Mouse (Mus musculus): Measurements from ENCODE around the gene Ccl5. TPM values are rescaled to one million over a fixed set of nuclear protein-coding genes. Genes with fewer than 3 reads are reported as not detected.
"Not testable (repeated sequence)": the region's sequence is repeated elsewhere in the genome, so short reads cannot be mapped to it uniquely, and the experiment has no call there.

Gene Ccl5
- total RNA-seq (2017) = 781 to 2,479 TPM (median 803 TPM) in 3 replicates

GRCm38 (mm10) chr11:83530360-83530759 is at the start of gene Ccl5:
Gene Ccl5 (minus strand): TSS chr11:83530518.
- 0 out of 2 replicates have a peak, but pooled peaks have one; percentile 9 for ATAC-seq (replicated peaks; ENCODE audit: insufficient number of reproducible peaks, low FRiP score, low TSS enrichment, poor library complexity, severe bottlenecking)

- no peak for ATAC-seq (replicated peaks; ENCODE audit: insufficient number of reproducible peaks, low FRiP score, low TSS enrichment, poor library complexity, severe bottlenecking)
Measured at GRCm38 (mm10) chr11:83578999-83579398, 48.7 kb upstream of the Ccl5 start.

GRCm38 (mm10) chr11:83578186-83578760 is 48.0 kb upstream of the Ccl5 start, which contains the start of gene Ccl9:
Gene Ccl9 (minus strand): TSS chr11:83578636.
- ATAC-seq (replicated peaks; ENCODE audit: insufficient number of reproducible peaks, low FRiP score, low TSS enrichment, poor library complexity, severe bottlenecking) = peak; percentile 79

- ATAC-seq (replicated peaks; ENCODE audit: insufficient number of reproducible peaks, low FRiP score, low TSS enrichment, poor library complexity, severe bottlenecking) = peak; percentile 72
Measured at GRCm38 (mm10) chr11:83576927-83577555, 46.7 kb upstream of the Ccl5 start.

GRCm38 (mm10) chr11:83572834-83573233 is 42.5 kb upstream of the Ccl5 start:
- no peak for ATAC-seq (replicated peaks; ENCODE audit: insufficient number of reproducible peaks, low FRiP score, low TSS enrichment, poor library complexity, severe bottlenecking)

GRCm38 (mm10) chr11:83572223-83572622 is 41.9 kb upstream of the Ccl5 start:
- peak; percentile 72 for ATAC-seq (replicated peaks; ENCODE audit: insufficient number of reproducible peaks, low FRiP score, low TSS enrichment, poor library complexity, severe bottlenecking)

- ATAC-seq (replicated peaks; ENCODE audit: insufficient number of reproducible peaks, low FRiP score, low TSS enrichment, poor library complexity, severe bottlenecking) = peak; percentile 61
Measured at GRCm38 (mm10) chr11:83570189-83570588, 39.9 kb upstream of the Ccl5 start.

- peak; percentile 45 for ATAC-seq (replicated peaks; ENCODE audit: insufficient number of reproducible peaks, low FRiP score, low TSS enrichment, poor library complexity, severe bottlenecking)
Measured at GRCm38 (mm10) chr11:83569249-83569648, 38.9 kb upstream of the Ccl5 start.

- ATAC-seq (replicated peaks; ENCODE audit: insufficient number of reproducible peaks, low FRiP score, low TSS enrichment, poor library complexity, severe bottlenecking) = 0 out of 2 replicates have a peak, but pooled peaks have one; percentile 7
Measured at GRCm38 (mm10) chr11:83568786-83569185, 38.5 kb upstream of the Ccl5 start.

GRCm38 (mm10) chr11:83568061-83568460 is 37.7 kb upstream of the Ccl5 start:
- no peak for ATAC-seq (replicated peaks; ENCODE audit: insufficient number of reproducible peaks, low FRiP score, low TSS enrichment, poor library complexity, severe bottlenecking)

GRCm38 (mm10) chr11:83567311-83567710 is 37.0 kb upstream of the Ccl5 start:
- no peak for ATAC-seq (replicated peaks; ENCODE audit: insufficient number of reproducible peaks, low FRiP score, low TSS enrichment, poor library complexity, severe bottlenecking)

GRCm38 (mm10) chr11:83566617-83567016 is 36.3 kb upstream of the Ccl5 start:
- no peak for ATAC-seq (replicated peaks; ENCODE audit: insufficient number of reproducible peaks, low FRiP score, low TSS enrichment, poor library complexity, severe bottlenecking)

- no peak for ATAC-seq (replicated peaks; ENCODE audit: insufficient number of reproducible peaks, low FRiP score, low TSS enrichment, poor library complexity, severe bottlenecking)
Measured at GRCm38 (mm10) chr11:83563754-83564153, 33.4 kb upstream of the Ccl5 start.

GRCm38 (mm10) chr11:83562311-83562887 is 32.1 kb upstream of the Ccl5 start:
- ATAC-seq (replicated peaks; ENCODE audit: insufficient number of reproducible peaks, low FRiP score, low TSS enrichment, poor library complexity, severe bottlenecking) = no peak

GRCm38 (mm10) chr11:83560405-83560804 is 30.1 kb upstream of the Ccl5 start:
- peak; percentile 81 for ATAC-seq (replicated peaks; ENCODE audit: insufficient number of reproducible peaks, low FRiP score, low TSS enrichment, poor library complexity, severe bottlenecking)

- peak; percentile 11; the same call in 1 of the 2 replicates for ATAC-seq (replicated peaks; ENCODE audit: insufficient number of reproducible peaks, low FRiP score, low TSS enrichment, poor library complexity, severe bottlenecking)
Measured at GRCm38 (mm10) chr11:83557074-83557473, 26.8 kb upstream of the Ccl5 start.

GRCm38 (mm10) chr11:83556085-83556781 is 25.9 kb upstream of the Ccl5 start:
- ATAC-seq (replicated peaks; ENCODE audit: insufficient number of reproducible peaks, low FRiP score, low TSS enrichment, poor library complexity, severe bottlenecking) = peak; percentile 77

- no peak for ATAC-seq (replicated peaks; ENCODE audit: insufficient number of reproducible peaks, low FRiP score, low TSS enrichment, poor library complexity, severe bottlenecking)
Measured at GRCm38 (mm10) chr11:83551668-83552067, 21.4 kb upstream of the Ccl5 start.

GRCm38 (mm10) chr11:83551037-83551436 is 20.7 kb upstream of the Ccl5 start:
- ATAC-seq (replicated peaks; ENCODE audit: insufficient number of reproducible peaks, low FRiP score, low TSS enrichment, poor library complexity, severe bottlenecking) = not testable (repeated sequence)
